Mouse (Mus musculus) myocyte (in vitro differentiated cells): ENCODE data around the gene 4930539E08Rik. TPM values are rescaled to one million over a fixed set of nuclear protein-coding genes. Genes with fewer than 3 reads are reported as not detected.

ENCODE experiments used
- H3K27me3 ChIP-seq: one replicate; pipeline ENCODE4 v1.6.1; 2011; ENCODE audit not compliant: control insufficient read depth, insufficient read depth, insufficient read length
- H3K36me3 ChIP-seq: one replicate; pipeline ENCODE4 v1.6.1; 2011; ENCODE audit not compliant: control insufficient read depth, insufficient read depth
- H3K4me2 ChIP-seq: one replicate; pipeline ENCODE4 v1.6.1; 2011; ENCODE audit warnings: low read depth, control low read depth
- H3K4me3 ChIP-seq: one replicate; pipeline ENCODE4 v1.5.1; 2011; ENCODE audit warnings: mild to moderate bottlenecking, control low read depth, moderate library complexity
- H3K79me2 ChIP-seq: one replicate; pipeline ENCODE4 v1.6.1; 2011; ENCODE audit not compliant: control insufficient read depth, insufficient read depth
- H3ac ChIP-seq: one replicate; pipeline ENCODE4 v1.6.1; 2011; ENCODE audit not compliant: control insufficient read depth, insufficient read length
- CEBPB ChIP-seq: IDR thresholded peaks from 2 replicates; pipeline ENCODE4 v1.6.1; 2011; ENCODE audit warnings: mild to moderate bottlenecking, moderate library complexity; ENCODE audit not compliant: poor library complexity, insufficient read depth, severe bottlenecking
- E2F4 ChIP-seq: IDR thresholded peaks from one replicate; pipeline ENCODE4 v1.6.1; 2011; ENCODE audit warnings: mild to moderate bottlenecking, control low read depth, moderate library complexity; ENCODE audit not compliant: insufficient read depth
- MAX ChIP-seq: IDR thresholded peaks from one replicate; pipeline ENCODE4 v1.6.1; 2011; ENCODE audit warnings: low read depth, mild to moderate bottlenecking, control low read depth
- MYOD1 ChIP-seq, 3 experiments: IDR thresholded peaks; one replicate each; pipeline ENCODE4 v1.6.1; 2011; ENCODE audit warnings: control low read depth in 2 of 3, low read depth in 2 of 3, mild to moderate bottlenecking in 2 of 3, moderate library complexity in 1 of 3; ENCODE audit not compliant: insufficient read length in 2 of 3, control insufficient read depth in 1 of 3
- MYOG ChIP-seq, 3 experiments: IDR thresholded peaks; one replicate each; pipeline ENCODE4 v1.6.1; 2011; ENCODE audit warnings: control low read depth in 2 of 3, low read depth in 2 of 3, mild to moderate bottlenecking in 2 of 3; ENCODE audit not compliant: insufficient read length in 2 of 3, control insufficient read depth in 1 of 3, insufficient read depth in 1 of 3
- POLR2A ChIP-seq: IDR thresholded peaks from one replicate; pipeline ENCODE4 v1.6.1; 2011; ENCODE audit warnings: low read depth, mild to moderate bottlenecking, control low read depth, moderate library complexity; ENCODE audit not compliant: insufficient read length
- POLR2AphosphoS2 ChIP-seq: IDR thresholded peaks from one replicate; pipeline ENCODE4 v1.6.1; 2011; ENCODE audit warnings: low read depth, control low read depth; ENCODE audit not compliant: insufficient read length
- REST ChIP-seq: IDR thresholded peaks from one replicate; pipeline ENCODE4 v1.6.1; 2011; ENCODE audit warnings: mild to moderate bottlenecking, control low read depth, moderate library complexity; ENCODE audit not compliant: insufficient read depth, insufficient read length
- SRF ChIP-seq: IDR thresholded peaks from one replicate; pipeline ENCODE4 v1.6.1; 2011; ENCODE audit warnings: low read depth; ENCODE audit not compliant: control insufficient read depth, insufficient read length
- TCF12 ChIP-seq: IDR thresholded peaks from one replicate; pipeline ENCODE4 v1.6.1; 2011; ENCODE audit warnings: mild to moderate bottlenecking, control low read depth; ENCODE audit not compliant: poor library complexity, insufficient read depth, severe bottlenecking
- TCF3 ChIP-seq: IDR thresholded peaks from one replicate; pipeline ENCODE4 v1.6.1; 2011; ENCODE audit warnings: low read depth, control low read depth; ENCODE audit not compliant: insufficient read length
- USF1 ChIP-seq: IDR thresholded peaks from one replicate; pipeline ENCODE4 v1.6.1; 2011; ENCODE audit warnings: low read depth, mild to moderate bottlenecking, control low read depth, moderate library complexity
- polyA plus RNA-seq: library from polyadenylated mRNA; unstranded; fragments of >200 nt; fragmentation: generic; extraction: Trizol; gene quantifications from one replicate; pipeline ENCODE4 v1.2.1, GENCODE M21; 2012; ENCODE audit warnings: missing spikeins

4930539E08Rik gene
- polyA plus RNA-seq, 1 experiment = not detected

- no peak for TF ChIP-seq SRF
- TF ChIP-seq TCF3 = no peak
- TF ChIP-seq USF1 = no peak
- TF ChIP-seq POLR2A = no peak
- no peak for TF ChIP-seq CEBPB
- no peak for TF ChIP-seq TCF12
- TF ChIP-seq REST = no peak
- no peak for TF ChIP-seq MYOG (IDR thresholded peaks at IDR 0.05; ENCODE audit: control insufficient read depth in 1 of 3, insufficient read depth in 1 of 3, insufficient read length in 2 of 3, low read depth in 2 of 3)
- TF ChIP-seq POLR2AphosphoS2 = no peak
- TF ChIP-seq MAX = no peak
- H3K27me3 ChIP-seq = peaks cover 15% of the 10 kb centered on the region
- H3K36me3 ChIP-seq = no peaks in the 10 kb centered on the region
- no peaks in the 10 kb centered on the region for H3K79me2 ChIP-seq
- H3K4me2 ChIP-seq = no peak within 1 kb of the TSS
- H3ac ChIP-seq = no peak within 1 kb of the TSS
- H3K4me3 ChIP-seq = no peak within 1 kb of the TSS
These were observed 56.9 kb downstream of the 4930539E08Rik start, which contains the start of gene Pnpla1 for GRCm38 (mm10) chr17:28858205-28858604. Pnpla1 (plus strand) TSS chr17:28858411.

GRCm38 (mm10) chr17:28856030-28856429 lies 59.1 kb downstream of the 4930539E08Rik start:
- Histone ChIP-seq H3K27me3 (peaks cover 6% of the 10 kb centered on the region), H3ac (no peak overlapping the region), H3K79me2 (no peaks in the 10 kb centered on the region), H3K4me2 (no peak overlapping the region), H3K4me3 (no peak overlapping the region), H3K36me3 (no peaks in the 10 kb centered on the region)
- TF ChIP-seq E2F4 = no peak
- TF ChIP-seq TCF12 = no peak
- TF ChIP-seq MYOD1 (IDR thresholded peaks at IDR 0.05; ENCODE audit: control insufficient read depth in 1 of 3, insufficient read length in 2 of 3, low read depth in 2 of 3) = no peak
- TF ChIP-seq USF1 = no peak

- no peaks in the 10 kb centered on the region for H3K36me3 ChIP-seq
- H3K27me3 ChIP-seq = peaks cover 6% of the 10 kb centered on the region
- H3K79me2 ChIP-seq = no peaks in the 10 kb centered on the region
- H3ac ChIP-seq = no peak overlapping the region
- TF ChIP-seq POLR2AphosphoS2 = no peak
- TF ChIP-seq REST = no peak
- no peak for TF ChIP-seq MYOD1 (IDR thresholded peaks at IDR 0.05; ENCODE audit: control insufficient read depth in 1 of 3, insufficient read length in 2 of 3, low read depth in 2 of 3)
- TF ChIP-seq MAX = no peak
- no peak for TF ChIP-seq TCF3
- TF ChIP-seq CEBPB = no peak
- TF ChIP-seq E2F4 = no peak
- no peak for TF ChIP-seq POLR2A
- no peak for TF ChIP-seq SRF
- TF ChIP-seq TCF12 = no peak
- TF ChIP-seq USF1 = no peak
- no peak overlapping the region for H3K4me3 ChIP-seq
- no peak overlapping the region for H3K4me2 ChIP-seq
These were observed 59.8 kb downstream of the 4930539E08Rik start for GRCm38 (mm10) chr17:28855166-28855885.

GRCm38 (mm10) chr17:28854377-28854776 lies 60.7 kb downstream of the 4930539E08Rik start:
- H3K4me3 ChIP-seq = no peak overlapping the region
- H3K27me3 ChIP-seq = no peaks in the 10 kb centered on the region
- no peaks in the 10 kb centered on the region for H3K79me2 ChIP-seq
- no peak overlapping the region for H3ac ChIP-seq
- no peaks in the 10 kb centered on the region for H3K36me3 ChIP-seq
- no peak overlapping the region for H3K4me2 ChIP-seq
- TF ChIP-seq E2F4 (no peak), USF1 (no peak), MYOD1 (IDR thresholded peaks at IDR 0.05; ENCODE audit: control insufficient read depth in 1 of 3, insufficient read length in 2 of 3, low read depth in 2 of 3) (no peak), CEBPB (no peak), POLR2A (no peak), REST (no peak), SRF (no peak), TCF3 (no peak), POLR2AphosphoS2 (no peak), TCF12 (no peak), MAX (no peak), MYOG (IDR thresholded peaks at IDR 0.05; ENCODE audit: control insufficient read depth in 1 of 3, insufficient read depth in 1 of 3, insufficient read length in 2 of 3, low read depth in 2 of 3) (no peak)

- TF ChIP-seq E2F4 = no peak
- TF ChIP-seq MYOD1 (IDR thresholded peaks at IDR 0.05; ENCODE audit: control insufficient read depth in 1 of 3, insufficient read length in 2 of 3, low read depth in 2 of 3) = no peak
- TF ChIP-seq POLR2A = no peak
- TF ChIP-seq CEBPB = no peak
- TF ChIP-seq POLR2AphosphoS2 = no peak
- no peak for TF ChIP-seq TCF12
- no peak for TF ChIP-seq TCF3
- no peak for TF ChIP-seq USF1
- no peak for TF ChIP-seq MYOG (IDR thresholded peaks at IDR 0.05; ENCODE audit: control insufficient read depth in 1 of 3, insufficient read depth in 1 of 3, insufficient read length in 2 of 3, low read depth in 2 of 3)
- no peak for TF ChIP-seq MAX
- TF ChIP-seq REST = no peak
- no peak for TF ChIP-seq SRF
- Histone ChIP-seq H3K4me2 (no peak overlapping the region), H3K27me3 (peaks cover 6% of the 10 kb centered on the region), H3ac (no peak overlapping the region), H3K79me2 (no peaks in the 10 kb centered on the region), H3K36me3 (no peaks in the 10 kb centered on the region), H3K4me3 (no peak overlapping the region)
These were observed 64.6 kb downstream of the 4930539E08Rik start for GRCm38 (mm10) chr17:28850511-28850910.
